Mouse (Mus musculus) right cerebral cortex, adult 2 months (tissue): ENCODE results near the gene Ak8.

ENCODE experiments used
- DNase-seq, 2 experiments: peaks; one replicate each; pipeline ENCODE4 v3.0.0; 2021 to 2022; ENCODE audit warnings: low spot score in 2 of 2

The Ak8 gene

DNA sequence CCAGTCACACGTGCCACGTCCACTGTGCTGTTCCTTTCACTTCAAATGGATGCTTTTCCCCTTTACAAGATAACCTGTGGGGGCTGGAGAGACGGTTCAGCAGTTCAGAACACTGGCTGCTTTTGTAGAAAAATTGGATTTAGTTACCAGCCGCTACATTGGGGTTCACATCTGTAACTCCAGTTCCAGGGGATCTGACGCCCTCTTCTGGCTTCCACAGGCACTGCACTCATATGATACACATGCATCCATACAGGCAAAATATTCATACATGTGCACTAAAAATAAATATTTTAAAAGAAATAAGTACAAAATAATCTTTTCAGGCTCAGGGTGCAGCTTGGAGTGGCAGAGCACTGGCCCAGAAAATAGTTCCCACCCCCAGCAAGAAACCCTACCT lies 94.7 kb downstream of the Ak8 start:
- DNase-seq = no peak

- no peak for DNase-seq
Observed at GRCm38 (mm10) chr2:28796298-28796697, 96.3 kb downstream of the Ak8 start.

GRCm38 (mm10) chr2:28797490-28798106 lies 97.6 kb downstream of the Ak8 start:
- no peak for DNase-seq

GRCm38 (mm10) chr2:28798390-28798789 lies 98.4 kb downstream of the Ak8 start:
- DNase-seq = no peak

GRCm38 (mm10) chr2:28799575-28799974 lies 99.6 kb downstream of the Ak8 start:
- no peak for DNase-seq

DNA sequence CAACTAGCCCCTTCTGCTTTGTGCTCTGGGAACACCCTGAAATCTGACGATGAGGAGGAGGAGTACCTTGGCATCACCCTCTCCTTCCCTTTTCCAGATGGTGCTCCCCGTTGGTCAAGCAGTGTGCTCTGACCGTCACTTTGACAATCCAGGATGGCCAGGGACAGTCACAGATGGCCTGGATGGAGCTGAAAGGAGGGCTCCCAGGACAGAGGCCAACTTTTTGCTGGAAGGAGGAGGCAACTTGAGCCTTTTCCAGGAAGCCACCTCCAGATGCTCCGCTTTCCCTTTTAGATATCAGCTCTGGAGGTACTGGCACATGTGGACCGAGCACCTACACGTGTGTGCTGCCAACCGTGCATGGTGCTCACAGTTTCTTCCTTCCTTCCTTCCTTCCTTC lies 103.4 kb downstream of the Ak8 start:
- no peak for DNase-seq

DNA sequence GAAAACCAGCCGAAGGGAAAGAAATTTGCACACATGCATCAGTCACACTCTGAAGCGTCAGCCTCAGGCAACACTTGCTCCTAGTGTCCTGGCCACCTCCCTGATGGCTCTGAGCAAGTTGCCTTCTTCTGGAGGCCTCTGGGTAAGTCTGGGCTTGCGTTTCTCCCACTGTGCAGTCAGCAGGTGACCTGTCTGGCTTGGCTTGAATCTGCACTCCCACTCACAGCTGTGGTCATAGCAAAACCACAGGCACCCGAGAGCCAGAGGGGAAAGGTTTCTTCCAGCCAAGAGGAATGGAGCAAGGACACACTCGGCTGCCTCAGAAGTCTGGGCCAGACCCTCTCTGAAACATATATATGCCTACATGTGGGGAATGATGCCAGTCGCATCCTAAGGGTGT lies 108.9 kb downstream of the Ak8 start:
- no peak for DNase-seq

DNA sequence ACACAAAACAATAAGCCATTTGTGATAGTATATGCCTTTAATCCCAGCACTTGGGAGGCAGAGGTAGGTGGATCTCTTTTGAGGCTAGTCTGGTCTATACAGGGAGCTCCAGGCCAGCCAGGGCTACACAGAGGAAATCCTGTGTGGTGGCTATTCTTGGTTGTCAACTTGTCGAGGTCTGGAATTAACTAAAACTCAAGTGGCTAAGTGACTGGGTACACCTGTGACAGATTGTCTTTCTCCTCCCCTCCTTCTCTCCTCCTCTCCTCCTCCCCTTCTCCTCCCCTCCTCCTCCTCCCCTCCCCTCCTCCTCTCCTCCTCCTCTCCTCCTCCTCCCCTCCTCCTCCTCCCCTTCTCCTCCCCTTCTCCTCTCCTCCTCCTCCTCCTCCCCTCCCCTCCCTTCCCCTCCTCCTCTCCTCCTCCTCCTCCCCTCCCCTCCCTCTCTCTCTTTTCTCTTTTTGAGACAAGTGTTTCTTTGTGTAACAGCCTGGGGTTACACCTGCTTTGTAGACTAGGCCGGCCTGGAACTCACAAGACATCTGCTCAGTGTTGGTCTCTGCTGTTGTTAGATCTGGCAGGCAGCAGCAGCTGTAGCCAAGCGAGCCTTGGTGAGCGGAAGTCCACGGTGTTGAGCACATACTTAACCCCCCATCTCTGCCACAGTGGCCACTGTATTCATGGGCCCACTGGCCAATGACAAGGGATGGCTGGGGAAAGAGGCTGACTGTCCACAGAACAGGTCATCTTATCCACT lies 110.5 kb downstream of the Ak8 start:
- DNase-seq = no peak

DNA sequence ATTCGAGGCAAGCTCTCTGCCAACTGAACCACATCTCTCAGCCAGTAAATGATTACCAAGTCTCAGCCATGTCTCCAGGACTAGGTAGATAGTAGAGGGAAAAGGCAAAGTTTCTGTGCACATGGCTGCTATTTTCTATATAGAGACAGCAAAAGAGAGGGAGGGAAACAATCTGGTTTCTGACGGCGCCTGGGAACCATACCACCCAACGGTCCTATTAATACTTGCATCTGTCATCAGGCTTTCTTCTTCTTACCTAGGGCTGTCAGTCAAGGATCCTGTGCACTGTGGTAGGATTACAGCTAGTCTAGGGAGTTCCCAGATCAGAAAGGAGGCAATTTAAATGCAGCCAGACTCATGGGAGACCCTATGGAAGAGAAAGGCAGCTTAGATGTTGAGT lies 118.9 kb downstream of the Ak8 start:
- peak; percentile 14 to 27 for DNase-seq

DNA sequence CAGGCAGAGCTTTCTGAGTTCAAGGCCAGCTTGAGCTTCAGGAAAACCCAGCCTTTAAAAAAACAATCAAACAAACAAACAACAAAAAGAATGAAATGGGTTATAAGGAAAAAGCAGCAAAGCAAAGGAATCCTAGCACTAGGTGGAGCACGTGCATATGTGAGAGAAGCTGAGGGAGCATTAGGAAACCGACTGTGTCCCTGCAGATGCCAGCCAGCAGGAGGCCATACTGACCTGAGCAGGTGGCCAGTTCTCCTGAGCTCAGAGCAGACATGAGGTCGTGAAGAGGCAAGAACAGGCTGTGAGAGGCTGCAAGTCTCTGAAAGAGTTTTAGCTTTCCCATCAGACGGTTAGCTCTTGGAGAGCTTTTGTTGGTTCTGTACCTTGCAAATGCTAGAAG lies 129.3 kb downstream of the Ak8 start:
- DNase-seq = no peak

DNA sequence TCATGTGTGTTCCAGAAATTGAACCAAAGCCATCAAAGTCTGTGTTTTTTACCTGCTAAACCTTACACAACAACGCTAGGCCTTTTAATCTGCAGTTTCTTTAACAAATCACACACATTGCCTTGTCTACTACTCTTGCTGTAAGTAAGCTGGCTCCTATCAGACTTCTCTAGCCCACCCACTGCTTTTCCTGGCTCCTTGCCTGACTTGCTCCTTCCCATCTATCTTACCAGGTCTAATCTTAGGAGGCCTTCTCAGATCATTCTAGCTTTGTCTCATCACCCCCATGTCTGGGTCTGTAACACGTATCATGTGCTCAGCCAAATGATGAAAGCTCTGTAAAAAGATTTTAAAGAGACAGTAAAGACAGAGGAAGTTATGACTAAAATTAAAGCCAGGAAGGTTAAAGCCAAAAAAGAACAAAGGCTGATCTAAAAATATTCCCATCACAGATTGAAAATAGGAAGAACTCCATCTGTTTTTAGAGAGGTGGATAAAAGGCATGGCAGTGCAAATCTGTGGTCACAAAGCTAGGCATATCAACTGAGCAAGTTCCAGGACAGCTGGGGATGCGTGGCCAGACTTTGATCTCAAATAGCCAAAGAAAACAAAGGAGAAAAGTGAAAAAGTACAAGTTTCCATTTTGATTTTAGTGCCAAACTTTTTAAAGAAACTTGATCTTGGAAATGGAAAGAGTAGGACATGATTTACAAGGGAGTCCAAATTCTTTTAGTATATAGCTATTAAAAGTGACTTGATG lies 136.4 kb downstream of the Ak8 start:
- peak; percentile 13 to 14 for DNase-seq

DNA sequence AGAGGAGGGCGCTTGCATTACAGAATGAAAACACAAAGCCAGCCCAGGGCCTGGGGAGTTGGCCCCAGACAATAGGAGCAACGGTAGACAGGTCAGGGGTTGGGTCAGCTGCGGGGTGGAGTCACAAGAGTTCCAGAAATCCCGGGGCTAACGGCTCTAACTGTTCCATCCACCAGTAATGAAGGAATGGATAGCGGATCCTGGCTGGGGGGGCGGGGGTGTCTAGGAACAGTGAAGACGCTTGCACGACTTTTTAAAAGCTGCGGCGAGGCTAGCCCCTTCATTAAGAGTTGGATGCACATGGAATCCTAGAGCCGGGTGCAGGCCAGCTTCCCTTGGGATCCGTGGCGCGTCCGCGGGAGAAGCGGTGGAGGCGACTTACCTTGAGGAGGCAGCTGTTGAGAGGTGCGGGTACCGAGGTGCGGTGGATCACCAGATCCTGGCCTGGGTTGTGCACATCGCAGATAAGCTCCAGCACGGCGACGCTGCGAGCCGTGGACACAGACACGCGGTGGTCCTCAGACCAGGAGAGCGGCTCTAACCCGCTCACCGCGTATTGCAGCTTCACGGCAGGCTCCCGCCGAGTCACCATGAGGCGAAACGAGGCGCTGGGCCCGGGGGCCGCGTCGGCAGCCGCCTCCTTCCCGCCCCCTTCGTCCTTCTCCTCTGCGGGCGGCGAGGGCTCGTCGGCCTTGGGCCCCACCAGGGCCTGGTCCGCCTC lies 139.7 kb downstream of the Ak8 start:
- no peak for DNase-seq

DNA sequence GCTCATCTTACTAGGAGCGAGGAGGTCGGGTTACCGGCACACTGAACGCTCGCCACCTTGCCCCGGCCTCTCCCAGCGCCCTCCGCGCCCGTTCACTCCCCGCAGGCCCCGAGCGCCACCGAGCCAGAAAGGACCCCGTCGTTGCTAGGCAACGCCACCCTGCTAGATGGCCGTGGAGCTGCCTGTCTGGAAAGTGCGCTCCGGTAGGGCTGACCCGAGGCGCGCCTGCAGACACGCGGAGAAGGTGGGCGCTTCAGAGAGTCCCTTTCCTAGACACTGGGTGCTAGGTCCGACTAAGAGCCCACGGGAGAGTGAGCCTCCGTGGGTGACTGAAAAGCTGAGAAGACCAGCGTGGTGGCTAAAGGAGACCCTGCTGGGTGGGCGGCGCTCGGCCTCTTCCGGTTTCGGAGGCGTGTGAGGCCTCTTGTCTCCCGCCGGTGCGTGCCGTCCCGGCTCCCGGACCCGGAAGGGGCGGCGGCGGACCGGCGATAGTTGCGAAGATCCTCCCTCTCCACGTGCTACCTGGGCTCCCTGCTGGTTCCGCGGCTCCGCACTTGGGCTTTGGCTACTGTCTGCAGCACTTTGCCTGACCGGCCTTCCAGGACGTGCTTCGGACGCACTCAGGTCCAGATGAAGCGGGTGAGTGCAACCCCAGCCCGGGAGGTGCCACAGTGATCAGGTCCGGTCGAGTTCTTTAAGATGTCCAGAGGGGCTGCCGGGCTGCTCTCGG lies 140.4 kb downstream of the Ak8 start, which contains the start of the genes Gtf3c4 and Ddx31:
TSS of gene Gtf3c4 (minus strand) at position 139 of the 730 bp plus-strand sequence.
TSS of gene Ddx31 (plus strand) at position 185 of the 730 bp plus-strand sequence.
- DNase-seq = peak; percentile 96

- DNase-seq = no peak
Observed at GRCm38 (mm10) chr2:28842042-28842441, 142.1 kb downstream of the Ak8 start.

DNA sequence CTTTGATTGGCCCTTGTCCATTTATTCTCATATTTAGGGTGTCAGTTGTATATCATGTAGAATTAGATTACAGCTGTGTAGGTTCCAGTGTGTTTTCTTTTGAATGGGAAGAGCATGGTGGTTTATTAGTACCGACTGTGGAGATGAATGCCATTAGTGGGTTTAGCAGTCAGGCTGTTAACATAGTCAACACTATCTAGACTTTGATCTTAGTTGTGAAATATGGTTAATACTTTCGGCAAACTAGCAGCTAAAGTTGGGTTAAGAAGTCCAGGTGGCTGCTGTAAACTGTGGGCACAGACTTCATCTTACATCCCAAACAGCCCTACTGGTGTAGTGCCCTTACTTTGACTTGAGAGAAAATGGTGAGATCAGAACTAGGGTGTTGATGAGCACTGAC lies 148.9 kb downstream of the Ak8 start:
- no peak for DNase-seq

- DNase-seq = no peak
Observed at GRCm38 (mm10) chr2:28852594-28852993, 152.6 kb downstream of the Ak8 start.

DNA sequence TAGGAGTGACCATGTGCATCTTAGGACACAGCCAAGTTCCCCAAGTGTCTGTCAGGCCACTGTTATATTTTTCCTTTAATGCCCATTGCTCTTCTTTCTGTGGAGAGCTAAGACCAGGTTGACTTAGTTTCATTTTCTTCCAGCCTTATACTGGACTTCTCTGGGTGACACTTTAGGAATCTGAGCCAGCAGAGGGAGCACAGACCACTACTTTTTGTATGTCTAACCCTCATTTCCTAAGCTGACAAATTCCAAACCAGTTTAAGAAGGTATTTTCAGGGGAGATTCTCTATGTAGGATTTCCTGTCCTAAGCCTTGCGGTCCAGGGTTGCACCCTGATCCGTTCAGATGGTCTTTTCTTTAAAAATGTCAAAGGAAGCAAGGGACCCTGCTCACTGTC lies 155.8 kb downstream of the Ak8 start:
- no peak for DNase-seq

GRCm38 (mm10) chr2:28859303-28859702 lies 159.3 kb downstream of the Ak8 start:
- DNase-seq = no peak

- no peak for DNase-seq
Observed at GRCm38 (mm10) chr2:28860678-28861423, 160.9 kb downstream of the Ak8 start.
